ENCODE assay signal across 16 mouse cellular contexts in the genomic region with DNA sequence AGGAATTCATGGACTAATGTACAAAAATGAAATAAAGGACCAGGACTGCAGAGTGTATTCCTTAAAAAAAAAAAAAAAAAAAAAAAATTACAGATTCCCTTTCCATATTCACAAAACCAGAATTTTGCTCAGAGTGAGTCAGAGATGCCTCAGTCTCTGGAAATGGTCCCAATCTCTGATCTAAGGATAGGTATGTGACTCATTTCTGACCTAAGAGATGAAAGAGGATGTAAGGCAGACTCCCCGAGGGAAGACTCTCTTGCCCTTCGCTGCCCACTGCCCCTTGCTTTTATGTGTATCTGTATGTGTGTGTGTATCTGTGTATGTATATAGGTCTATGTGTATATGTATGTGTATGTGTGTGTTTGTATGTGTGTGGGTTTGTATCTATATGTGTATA. TPM values are rescaled to one million over a fixed set of nuclear protein-coding genes. Genes with fewer than 3 reads are reported as not detected.
DNase-seq lines count a peak whose midpoint lies in the region; ATAC-seq lines count a peak whose summit lies in the region.
"Had no signal": no experiment of that assay in that cellular context is flagged by ENCODE, and none has a peak within 500 bp of the region (broad histone marks: within the 10 kb centered on the region; RNA-seq: fewer than 3 reads in every experiment).

No protein-coding gene starts in this region.

- DNase-seq in adrenal gland, adult (ENCODE audit: inconsistent age in 2 of 2, low spot score in 1 of 2) = peak; percentile 57 to 80
- no peak for DNase-seq in adrenal gland, adult 18-20 months (ENCODE audit: low spot score in 2 of 2)
- peak; percentile 46 for DNase-seq in 3134 (ENCODE audit: extremely low read depth, insufficient read length, low spot score)
- peak; percentile 60 for DNase-seq in Muller cell, postnatal 12 days (ENCODE audit: inconsistent ontology term)
- DNase-seq in brain, adult 2 months (ENCODE audit: low read depth, low spot score) = peak; percentile 71
- no peak for DNase-seq in cerebellum, postnatal 10 days
- DNase-seq: cerebellum, adult 2 months; gastrocnemius, postnatal 10 days; heart, adult 2 months; kidney, adult 2 months; left cerebral cortex, postnatal 4 days; lung, embryonic 14.5 days; thymus, postnatal 14 days had no signal

- ATAC-seq in megakaryocyte, adult 5-6 weeks (ENCODE audit: poor library complexity, severe bottlenecking) = no peak
- ATAC-seq: forebrain, embryonic 14.5 days; midbrain, embryonic 13.5 days had no signal

RNA-seq across cellular contexts. Expression of a gene that starts 37.0 kb away (rescaled TPM):
- total RNA-seq in adrenal gland, adult 18-20 months (2021) = 10 to 100 TPM; 10.7 to 11.1 TPM
- total RNA-seq in megakaryocyte, adult 5-6 weeks (2015) = 29.3 and 39.3 TPM in 2 replicates
- total RNA-seq in megakaryocyte, adult 5-6 weeks (2017) = 23.3 and 27.1 TPM in 2 replicates

Comparison
In these comparisons a context has a peak if more than half of its experiments do, and no peak if none do; other contexts are left out.
1. DNase-seq: peak in adrenal gland, adult (2 of 2), 3134 (single experiment), Muller cell, postnatal 12 days (single experiment) and brain, adult 2 months (single experiment); none in adrenal gland, adult 18-20 months (0 of 2) and cerebellum, postnatal 10 days (0 of 2).